Mouse (Mus musculus): ENCODE data around the gene Pgm2l1. TPM values are rescaled to one million over a fixed set of nuclear protein-coding genes. Genes with fewer than 3 reads are reported as not detected.
A peak's percentile ranks its signal among the peaks of the same experiment; 100 is the strongest.

Pgm2l1 gene
- total RNA-seq, 1 experiment from 2014 or later = 22.4 TPM

- no peak for ATAC-seq (replicated peaks in 1 of 2; ENCODE audit: insufficient read depth in 1 of 2, low FRiP score in 2 of 2, low TSS enrichment in 1 of 2, low read depth in 1 of 2, poor library complexity in 2 of 2, severe bottlenecking in 2 of 2)
These were observed 11.2 kb upstream of the Pgm2l1 start for GRCm38 (mm10) chr7:100215976-100216375.

GRCm38 (mm10) chr7:100216601-100217565, 10.3 kb upstream of the Pgm2l1 start:
- no peak for ATAC-seq (replicated peaks in 1 of 2; ENCODE audit: insufficient read depth in 1 of 2, low FRiP score in 2 of 2, low TSS enrichment in 1 of 2, low read depth in 1 of 2, poor library complexity in 2 of 2, severe bottlenecking in 2 of 2)

GRCm38 (mm10) chr7:100227896-100228525, 817 bp downstream of the Pgm2l1 start:
- peak in 1 of 2 experiments; percentile 31; a peak in 3 of 4 replicates for ATAC-seq (replicated peaks in 1 of 2; ENCODE audit: insufficient read depth in 1 of 2, low FRiP score in 2 of 2, low TSS enrichment in 1 of 2, low read depth in 1 of 2, poor library complexity in 2 of 2, severe bottlenecking in 2 of 2)

GRCm38 (mm10) chr7:100228957-100229356, 1.8 kb downstream of the Pgm2l1 start:
- ATAC-seq (replicated peaks in 1 of 2; ENCODE audit: insufficient read depth in 1 of 2, low FRiP score in 2 of 2, low TSS enrichment in 1 of 2, low read depth in 1 of 2, poor library complexity in 2 of 2, severe bottlenecking in 2 of 2) = no peak

GRCm38 (mm10) chr7:100230646-100231045, 3.5 kb downstream of the Pgm2l1 start:
- ATAC-seq (replicated peaks in 1 of 2; ENCODE audit: insufficient read depth in 1 of 2, low FRiP score in 2 of 2, low TSS enrichment in 1 of 2, low read depth in 1 of 2, poor library complexity in 2 of 2, severe bottlenecking in 2 of 2) = no peak

GRCm38 (mm10) chr7:100231661-100232060, 4.5 kb downstream of the Pgm2l1 start:
- ATAC-seq (replicated peaks in 1 of 2; ENCODE audit: insufficient read depth in 1 of 2, low FRiP score in 2 of 2, low TSS enrichment in 1 of 2, low read depth in 1 of 2, poor library complexity in 2 of 2, severe bottlenecking in 2 of 2) = no peak

GRCm38 (mm10) chr7:100233681-100234080, 6.5 kb downstream of the Pgm2l1 start:
- no peak for ATAC-seq (replicated peaks in 1 of 2; ENCODE audit: insufficient read depth in 1 of 2, low FRiP score in 2 of 2, low TSS enrichment in 1 of 2, low read depth in 1 of 2, poor library complexity in 2 of 2, severe bottlenecking in 2 of 2)

- ATAC-seq (replicated peaks in 1 of 2; ENCODE audit: insufficient read depth in 1 of 2, low FRiP score in 2 of 2, low TSS enrichment in 1 of 2, low read depth in 1 of 2, poor library complexity in 2 of 2, severe bottlenecking in 2 of 2) = peak; percentile 46 to 58; a peak in 3 of 4 replicates
These were observed 7.2 kb downstream of the Pgm2l1 start for GRCm38 (mm10) chr7:100234264-100234885.

GRCm38 (mm10) chr7:100238271-100238670, 11.1 kb downstream of the Pgm2l1 start:
- no peak for ATAC-seq (replicated peaks in 1 of 2; ENCODE audit: insufficient read depth in 1 of 2, low FRiP score in 2 of 2, low TSS enrichment in 1 of 2, low read depth in 1 of 2, poor library complexity in 2 of 2, severe bottlenecking in 2 of 2)

- no peak for ATAC-seq (replicated peaks in 1 of 2; ENCODE audit: insufficient read depth in 1 of 2, low FRiP score in 2 of 2, low TSS enrichment in 1 of 2, low read depth in 1 of 2, poor library complexity in 2 of 2, severe bottlenecking in 2 of 2)
These were observed 13.4 kb downstream of the Pgm2l1 start for GRCm38 (mm10) chr7:100240601-100241000.

GRCm38 (mm10) chr7:100243007-100243406, 15.8 kb downstream of the Pgm2l1 start:
- ATAC-seq (replicated peaks in 1 of 2; ENCODE audit: insufficient read depth in 1 of 2, low FRiP score in 2 of 2, low TSS enrichment in 1 of 2, low read depth in 1 of 2, poor library complexity in 2 of 2, severe bottlenecking in 2 of 2) = no peak

GRCm38 (mm10) chr7:100244225-100244624, 17.0 kb downstream of the Pgm2l1 start:
- ATAC-seq (replicated peaks in 1 of 2; ENCODE audit: insufficient read depth in 1 of 2, low FRiP score in 2 of 2, low TSS enrichment in 1 of 2, low read depth in 1 of 2, poor library complexity in 2 of 2, severe bottlenecking in 2 of 2) = no peak

- no peak for ATAC-seq (replicated peaks in 1 of 2; ENCODE audit: insufficient read depth in 1 of 2, low FRiP score in 2 of 2, low TSS enrichment in 1 of 2, low read depth in 1 of 2, poor library complexity in 2 of 2, severe bottlenecking in 2 of 2)
These were observed 18.0 kb downstream of the Pgm2l1 start for GRCm38 (mm10) chr7:100245176-100245575.

- no peak for ATAC-seq (replicated peaks in 1 of 2; ENCODE audit: insufficient read depth in 1 of 2, low FRiP score in 2 of 2, low TSS enrichment in 1 of 2, low read depth in 1 of 2, poor library complexity in 2 of 2, severe bottlenecking in 2 of 2)
These were observed 23.5 kb downstream of the Pgm2l1 start for GRCm38 (mm10) chr7:100250667-100251066.

- no peak for ATAC-seq (replicated peaks in 1 of 2; ENCODE audit: insufficient read depth in 1 of 2, low FRiP score in 2 of 2, low TSS enrichment in 1 of 2, low read depth in 1 of 2, poor library complexity in 2 of 2, severe bottlenecking in 2 of 2)
These were observed 35.2 kb downstream of the Pgm2l1 start for GRCm38 (mm10) chr7:100262350-100262749.

GRCm38 (mm10) chr7:100264934-100265333, 37.7 kb downstream of the Pgm2l1 start:
- ATAC-seq (replicated peaks in 1 of 2; ENCODE audit: insufficient read depth in 1 of 2, low FRiP score in 2 of 2, low TSS enrichment in 1 of 2, low read depth in 1 of 2, poor library complexity in 2 of 2, severe bottlenecking in 2 of 2) = peak; percentile 42 to 56; a peak in 2 of 4 replicates

GRCm38 (mm10) chr7:100272369-100272768, 45.2 kb downstream of the Pgm2l1 start:
- ATAC-seq (replicated peaks in 1 of 2; ENCODE audit: insufficient read depth in 1 of 2, low FRiP score in 2 of 2, low TSS enrichment in 1 of 2, low read depth in 1 of 2, poor library complexity in 2 of 2, severe bottlenecking in 2 of 2) = no peak

GRCm38 (mm10) chr7:100274507-100274906, 47.3 kb downstream of the Pgm2l1 start:
- no peak for ATAC-seq (replicated peaks in 1 of 2; ENCODE audit: insufficient read depth in 1 of 2, low FRiP score in 2 of 2, low TSS enrichment in 1 of 2, low read depth in 1 of 2, poor library complexity in 2 of 2, severe bottlenecking in 2 of 2)
